Mouse (Mus musculus): Measurements from ENCODE around the gene Gm20388. TPM values are rescaled to one million over a fixed set of nuclear protein-coding genes. Genes with fewer than 3 reads are reported as not detected.

Gm20388 gene
- polyA plus RNA-seq, 1 experiment from 2014 or later, result not detected

- DNase-seq (ENCODE audit: low spot score) (no peak), ATAC-seq (ENCODE audit: low FRiP score) (no peak)
- H3K27ac ChIP-seq, result no peak overlapping the region
- H3K27me3 ChIP-seq (ENCODE audit: control insufficient read depth, insufficient read depth, low read length), result no peaks in the 10 kb centered on the region
- 71% methylated on average over 14 of the region's 14 CpGs for whole genome bisulfite sequencing
- H3K9ac ChIP-seq, result no peak overlapping the region
- H3K4me2 ChIP-seq (replicated peaks), result no peak overlapping the region
- peaks cover 12% of the 10 kb centered on the region for H3K4me1 ChIP-seq (replicated peaks; ENCODE audit: control insufficient read depth, insufficient read depth, low read length)
- H3K4me3 ChIP-seq (replicated peaks; ENCODE audit: low read length), result no peak overlapping the region
- H3K9me3 ChIP-seq (ENCODE audit: control insufficient read depth, low read length), result no peaks in the 10 kb centered on the region
- no peaks in the 10 kb centered on the region for H3K36me3 ChIP-seq (replicated peaks; ENCODE audit: control insufficient read depth, insufficient read depth)
These were observed 711.5 kb downstream of the Gm20388 start for GRCm38 (mm10) chr8:120622161-120622560.

DNA sequence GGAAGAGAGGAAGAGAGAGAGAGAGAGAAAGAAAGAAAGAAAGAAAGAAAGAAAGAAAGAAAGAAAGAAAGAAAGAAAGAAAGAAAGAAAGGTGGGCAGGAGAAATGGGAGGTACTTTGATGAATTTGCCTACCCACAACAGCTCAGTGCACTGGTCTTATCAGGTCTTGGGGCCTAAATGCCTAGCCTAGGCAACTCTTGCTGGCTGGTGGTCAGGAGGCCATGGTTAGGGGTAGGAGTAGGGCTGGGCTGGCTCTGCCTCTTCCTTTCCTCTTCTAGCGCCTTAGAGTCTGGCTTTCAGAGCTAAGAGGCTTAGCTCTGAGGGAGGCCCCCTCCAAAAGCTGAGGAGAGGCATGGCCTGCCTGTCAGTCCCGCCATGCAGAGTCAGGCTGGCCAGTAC lies 713.0 kb downstream of the Gm20388 start:
- ATAC-seq (ENCODE audit: low FRiP score), result no peak
- Histone ChIP-seq H3K4me1 (replicated peaks; ENCODE audit: control insufficient read depth, insufficient read depth, low read length) (peaks cover under 1% of the 10 kb centered on the region; the same call in 1 of the 2 replicates), H3K9me3 (ENCODE audit: control insufficient read depth, low read length) (no peaks in the 10 kb centered on the region), H3K27ac (no peak overlapping the region), H3K4me3 (replicated peaks; ENCODE audit: low read length) (no peak overlapping the region), H3K27me3 (ENCODE audit: control insufficient read depth, insufficient read depth, low read length) (no peaks in the 10 kb centered on the region), H3K9ac (no peak overlapping the region), H3K4me2 (replicated peaks) (no peak overlapping the region), H3K36me3 (replicated peaks; ENCODE audit: control insufficient read depth, insufficient read depth) (no peaks in the 10 kb centered on the region)
- 43% methylated on average over 2 of the region's 2 CpGs for WGBS
- no peak for DNase-seq (ENCODE audit: low spot score)

DNA sequence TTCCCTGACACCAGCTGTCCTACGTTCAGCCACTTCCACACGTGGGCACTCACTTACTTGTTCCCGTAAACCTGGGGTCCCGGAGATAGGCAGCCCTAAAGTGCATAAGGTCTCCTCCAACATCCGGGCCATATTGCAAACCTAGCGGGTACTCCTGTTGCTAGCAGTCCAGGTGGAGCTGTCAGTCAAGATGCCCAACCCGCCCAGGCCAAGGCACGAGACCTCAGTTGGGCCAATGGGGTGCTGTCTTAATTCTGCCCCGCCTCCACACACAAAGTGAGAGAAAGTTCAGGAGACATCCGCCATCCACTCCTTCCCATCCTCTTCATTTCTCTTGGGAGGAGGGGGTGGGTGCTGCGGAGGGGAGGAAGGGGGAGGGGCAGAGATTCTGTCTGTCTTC lies 715.8 kb downstream of the Gm20388 start:
- Histone ChIP-seq H3K36me3 (replicated peaks; ENCODE audit: control insufficient read depth, insufficient read depth) (no peaks in the 10 kb centered on the region), H3K4me2 (replicated peaks) (no peak overlapping the region), H3K9ac (no peak overlapping the region), H3K27ac (no peak overlapping the region), H3K9me3 (ENCODE audit: control insufficient read depth, low read length) (no peaks in the 10 kb centered on the region), H3K27me3 (ENCODE audit: control insufficient read depth, insufficient read depth, low read length) (no peaks in the 10 kb centered on the region), H3K4me1 (replicated peaks; ENCODE audit: control insufficient read depth, insufficient read depth, low read length) (no peaks in the 10 kb centered on the region), H3K4me3 (replicated peaks; ENCODE audit: low read length) (no peak overlapping the region)
- WGBS, result 63% methylated on average over 11 of the region's 11 CpGs
- no peak for ATAC-seq (ENCODE audit: low FRiP score)
- no peak for DNase-seq (ENCODE audit: low spot score)

DNA sequence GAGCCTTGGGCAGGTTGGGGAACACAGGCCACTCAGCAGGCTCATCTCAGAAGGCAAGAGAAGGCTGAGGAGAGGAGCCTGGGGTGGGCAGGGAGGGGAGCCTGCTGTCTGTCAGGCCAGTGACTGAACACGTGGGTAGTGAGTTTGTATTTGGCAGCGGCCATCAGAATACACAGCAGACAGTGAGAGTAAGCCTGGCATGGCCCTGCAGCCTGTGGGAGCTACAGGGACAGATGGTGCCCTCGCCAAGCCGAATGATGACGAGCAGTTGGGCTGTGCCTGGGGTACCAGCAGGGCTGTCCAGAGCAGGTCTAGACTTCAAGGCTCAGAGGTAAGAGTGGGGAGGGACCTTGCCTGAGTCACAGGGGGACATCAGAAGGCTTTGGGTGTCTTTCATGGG lies 716.7 kb downstream of the Gm20388 start:
- 71% methylated on average over 5 of the region's 5 CpGs for WGBS
- Histone ChIP-seq H3K4me1 (replicated peaks; ENCODE audit: control insufficient read depth, insufficient read depth, low read length) (no peaks in the 10 kb centered on the region), H3K4me3 (replicated peaks; ENCODE audit: low read length) (no peak overlapping the region), H3K9ac (no peak overlapping the region), H3K27ac (no peak overlapping the region), H3K9me3 (ENCODE audit: control insufficient read depth, low read length) (no peaks in the 10 kb centered on the region), H3K36me3 (replicated peaks; ENCODE audit: control insufficient read depth, insufficient read depth) (no peaks in the 10 kb centered on the region), H3K27me3 (ENCODE audit: control insufficient read depth, insufficient read depth, low read length) (no peaks in the 10 kb centered on the region), H3K4me2 (replicated peaks) (no peak overlapping the region)
- DNase-seq (ENCODE audit: low spot score), result no peak
- ATAC-seq (ENCODE audit: low FRiP score), result no peak

DNA sequence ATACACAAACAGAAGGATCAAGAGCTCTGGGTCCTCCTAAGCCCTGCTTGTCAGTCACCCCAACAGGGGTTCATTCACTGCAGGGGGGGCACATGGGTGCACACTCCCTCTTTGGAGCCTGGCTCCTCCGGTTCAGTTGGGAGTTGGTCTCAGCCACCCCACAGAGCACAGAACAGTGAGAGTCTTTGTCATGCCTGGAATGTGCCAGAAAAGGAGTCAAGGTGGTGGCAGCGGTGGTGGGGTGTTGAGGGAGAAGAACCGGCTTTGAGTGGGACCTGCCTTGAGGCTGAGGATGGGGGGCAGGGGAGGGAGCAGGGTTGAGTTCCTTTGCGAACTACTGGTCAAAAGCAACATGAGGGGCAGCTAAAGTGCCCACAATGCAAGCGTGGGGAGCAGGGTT lies 719.4 kb downstream of the Gm20388 start:
- no peak overlapping the region for H3K4me2 ChIP-seq (replicated peaks)
- ATAC-seq (ENCODE audit: low FRiP score) (no peak), DNase-seq (ENCODE audit: low spot score) (no peak)
- H3K36me3 ChIP-seq (replicated peaks; ENCODE audit: control insufficient read depth, insufficient read depth), result no peaks in the 10 kb centered on the region
- peaks cover 9% of the 10 kb centered on the region for H3K27me3 ChIP-seq (ENCODE audit: control insufficient read depth, insufficient read depth, low read length)
- no peak overlapping the region for H3K27ac ChIP-seq
- no peak overlapping the region for H3K4me3 ChIP-seq (replicated peaks; ENCODE audit: low read length)
- no peaks in the 10 kb centered on the region for H3K9me3 ChIP-seq (ENCODE audit: control insufficient read depth, low read length)
- H3K9ac ChIP-seq, result no peak overlapping the region
- H3K4me1 ChIP-seq (replicated peaks; ENCODE audit: control insufficient read depth, insufficient read depth, low read length), result peaks cover 11% of the 10 kb centered on the region
- WGBS, result 48% methylated on average over 5 of the region's 5 CpGs

DNA sequence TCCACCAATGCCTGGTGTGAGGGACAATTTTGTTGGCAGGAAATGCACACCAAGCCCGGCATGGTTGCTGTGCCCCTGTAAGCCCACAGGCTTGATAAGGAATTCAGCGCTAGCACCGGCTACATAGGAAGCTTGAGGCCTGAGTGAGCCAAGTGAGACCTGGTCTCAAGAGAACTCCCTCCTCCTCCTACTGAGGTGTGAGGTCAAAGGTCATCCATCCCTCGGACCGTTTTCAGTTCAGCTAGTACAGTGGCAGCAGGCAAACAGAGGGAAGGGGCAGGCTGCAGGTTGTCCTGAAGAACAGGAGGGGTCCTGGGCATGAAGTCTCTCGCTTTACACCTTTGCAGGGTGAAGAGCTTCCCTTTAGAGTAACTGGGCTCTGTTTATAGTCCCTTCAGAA lies 720.2 kb downstream of the Gm20388 start:
- Histone ChIP-seq H3K9ac (no peak overlapping the region), H3K4me2 (replicated peaks) (no peak overlapping the region), H3K4me1 (replicated peaks; ENCODE audit: control insufficient read depth, insufficient read depth, low read length) (peaks cover 11% of the 10 kb centered on the region), H3K4me3 (replicated peaks; ENCODE audit: low read length) (no peak overlapping the region), H3K27me3 (ENCODE audit: control insufficient read depth, insufficient read depth, low read length) (peaks cover 9% of the 10 kb centered on the region), H3K9me3 (ENCODE audit: control insufficient read depth, low read length) (no peaks in the 10 kb centered on the region), H3K27ac (no peak overlapping the region), H3K36me3 (replicated peaks; ENCODE audit: control insufficient read depth, insufficient read depth) (no peaks in the 10 kb centered on the region)
- no peak for ATAC-seq (ENCODE audit: low FRiP score)
- WGBS, result 57% methylated on average over 6 of the region's 6 CpGs
- no peak for DNase-seq (ENCODE audit: low spot score)

DNA sequence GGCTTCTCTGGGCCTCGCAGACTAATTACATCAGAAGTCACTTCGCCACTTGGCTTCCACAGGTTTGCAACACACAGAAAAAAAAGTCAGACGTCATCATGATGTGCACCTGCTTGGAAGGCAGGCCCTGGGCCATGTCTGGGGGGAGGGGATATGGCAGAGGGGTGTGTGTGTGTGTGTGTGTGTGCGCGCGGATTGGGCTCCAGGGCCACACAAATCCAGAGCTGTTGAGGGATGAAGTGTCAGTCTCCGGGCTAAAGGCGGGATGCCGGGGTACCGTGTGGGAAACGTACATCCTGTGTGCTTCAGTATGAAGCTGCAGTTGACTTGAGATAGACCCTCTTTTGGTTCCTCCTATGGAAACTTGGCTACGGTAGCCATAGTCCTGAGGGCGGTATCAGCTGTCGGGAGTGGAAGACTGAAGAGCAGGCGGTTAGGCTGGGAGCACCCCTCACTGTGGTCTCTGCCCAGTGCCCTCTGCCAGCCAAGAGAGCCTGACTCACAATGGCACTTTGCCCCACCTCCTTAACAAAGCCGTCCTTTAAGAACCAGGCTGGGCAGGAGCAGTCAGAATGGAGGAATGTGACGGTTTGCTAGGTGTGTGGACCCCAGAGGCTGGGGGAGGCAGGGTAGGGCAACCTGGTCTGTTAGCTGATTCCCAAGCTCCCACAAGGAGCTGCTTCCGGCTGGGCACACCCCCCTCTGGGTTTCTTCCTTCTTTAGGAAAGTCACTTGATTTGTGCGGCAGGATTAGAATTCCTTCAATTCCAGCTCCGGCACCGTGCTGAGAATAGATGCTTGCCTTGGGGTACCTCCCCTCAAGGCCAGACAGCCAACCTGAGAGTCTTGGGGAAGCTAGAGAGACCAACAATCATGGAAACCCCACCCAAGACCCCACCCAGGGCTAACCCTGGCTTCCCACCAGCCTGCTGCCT lies 721.1 kb downstream of the Gm20388 start:
- Histone ChIP-seq H3K4me3 (replicated peaks; ENCODE audit: low read length) (no peak overlapping the region), H3K4me1 (replicated peaks; ENCODE audit: control insufficient read depth, insufficient read depth, low read length) (peaks cover 11% of the 10 kb centered on the region), H3K27ac (no peak overlapping the region), H3K4me2 (replicated peaks) (no peak overlapping the region), H3K36me3 (replicated peaks; ENCODE audit: control insufficient read depth, insufficient read depth) (no peaks in the 10 kb centered on the region), H3K9ac (no peak overlapping the region), H3K27me3 (ENCODE audit: control insufficient read depth, insufficient read depth, low read length) (peaks cover 9% of the 10 kb centered on the region), H3K9me3 (ENCODE audit: control insufficient read depth, low read length) (no peaks in the 10 kb centered on the region)
- no peak for DNase-seq (ENCODE audit: low spot score)
- ATAC-seq (ENCODE audit: low FRiP score), result no peak
- WGBS, result 74% methylated on average over 21 of the region's 21 CpGs

DNA sequence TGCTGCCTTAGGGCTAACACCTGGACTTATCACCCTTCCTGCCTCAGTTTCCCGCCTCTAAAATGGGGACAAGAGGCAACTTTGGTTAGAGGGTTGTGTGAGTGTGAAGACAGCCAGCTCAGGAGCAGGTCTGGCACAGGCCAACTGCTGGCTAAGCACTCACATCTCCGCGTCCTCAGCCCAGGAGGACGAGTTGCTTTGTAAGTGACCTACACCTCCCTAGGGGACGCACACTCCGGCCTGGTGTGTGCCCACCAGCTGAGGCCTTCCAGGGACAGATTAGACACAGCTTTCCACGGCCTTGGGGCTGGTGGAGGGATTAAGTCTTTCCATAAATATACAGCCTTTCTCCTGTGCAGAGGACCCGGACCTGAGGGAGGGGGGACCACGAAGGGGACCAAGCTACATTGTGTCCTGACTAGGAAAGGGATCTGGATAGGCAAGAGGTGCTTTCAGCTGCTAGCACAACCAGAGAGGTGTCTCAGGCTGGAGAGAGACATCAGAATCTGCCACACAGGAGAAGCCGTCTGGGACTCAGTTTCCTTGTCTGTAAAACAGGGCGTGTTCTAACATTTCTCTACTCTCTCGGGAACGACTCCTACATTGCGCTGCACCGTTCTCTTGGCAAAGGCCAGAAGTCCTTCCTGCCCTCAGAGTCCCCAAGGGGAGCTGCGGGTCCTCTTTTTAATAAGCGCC lies 722.5 kb downstream of the Gm20388 start:
- peak overlapping the region; percentile 83 for H3K9ac ChIP-seq
- ATAC-seq (ENCODE audit: low FRiP score) (no peak), DNase-seq (ENCODE audit: low spot score) (no peak)
- peaks cover 11% of the 10 kb centered on the region for H3K4me1 ChIP-seq (replicated peaks; ENCODE audit: control insufficient read depth, insufficient read depth, low read length)
- no peaks in the 10 kb centered on the region for H3K9me3 ChIP-seq (ENCODE audit: control insufficient read depth, low read length)
- H3K36me3 ChIP-seq (replicated peaks; ENCODE audit: control insufficient read depth, insufficient read depth), result no peaks in the 10 kb centered on the region
- H3K27ac ChIP-seq, result no peak overlapping the region
- peaks cover 9% of the 10 kb centered on the region for H3K27me3 ChIP-seq (ENCODE audit: control insufficient read depth, insufficient read depth, low read length)
- peak overlapping the region; percentile 100 for H3K4me2 ChIP-seq (replicated peaks)
- H3K4me3 ChIP-seq (replicated peaks; ENCODE audit: low read length), result peak overlapping the region; percentile 73
- 24% methylated on average over 17 of the region's 17 CpGs for WGBS

- Histone ChIP-seq H3K4me1 (replicated peaks; ENCODE audit: control insufficient read depth, insufficient read depth, low read length) (peaks cover 11% of the 10 kb centered on the region), H3K36me3 (replicated peaks; ENCODE audit: control insufficient read depth, insufficient read depth) (no peaks in the 10 kb centered on the region), H3K9me3 (ENCODE audit: control insufficient read depth, low read length) (no peaks in the 10 kb centered on the region), H3K9ac (peak overlapping the region; percentile 83), H3K4me3 (replicated peaks; ENCODE audit: low read length) (peak overlapping the region; percentile 73), H3K27ac (no peak overlapping the region), H3K27me3 (ENCODE audit: control insufficient read depth, insufficient read depth, low read length) (peaks cover 9% of the 10 kb centered on the region), H3K4me2 (replicated peaks) (peak overlapping the region; percentile 100)
- WGBS, result under 1% methylated on average over 44 of the region's 44 CpGs
- DNase-seq (ENCODE audit: low spot score) (no peak), ATAC-seq (ENCODE audit: low FRiP score) (peak; percentile 59; the same call in 1 of the 2 replicates)
These were observed 723.1 kb downstream of the Gm20388 start for GRCm38 (mm10) chr8:120633665-120634271.
